In the genomic region with DNA sequence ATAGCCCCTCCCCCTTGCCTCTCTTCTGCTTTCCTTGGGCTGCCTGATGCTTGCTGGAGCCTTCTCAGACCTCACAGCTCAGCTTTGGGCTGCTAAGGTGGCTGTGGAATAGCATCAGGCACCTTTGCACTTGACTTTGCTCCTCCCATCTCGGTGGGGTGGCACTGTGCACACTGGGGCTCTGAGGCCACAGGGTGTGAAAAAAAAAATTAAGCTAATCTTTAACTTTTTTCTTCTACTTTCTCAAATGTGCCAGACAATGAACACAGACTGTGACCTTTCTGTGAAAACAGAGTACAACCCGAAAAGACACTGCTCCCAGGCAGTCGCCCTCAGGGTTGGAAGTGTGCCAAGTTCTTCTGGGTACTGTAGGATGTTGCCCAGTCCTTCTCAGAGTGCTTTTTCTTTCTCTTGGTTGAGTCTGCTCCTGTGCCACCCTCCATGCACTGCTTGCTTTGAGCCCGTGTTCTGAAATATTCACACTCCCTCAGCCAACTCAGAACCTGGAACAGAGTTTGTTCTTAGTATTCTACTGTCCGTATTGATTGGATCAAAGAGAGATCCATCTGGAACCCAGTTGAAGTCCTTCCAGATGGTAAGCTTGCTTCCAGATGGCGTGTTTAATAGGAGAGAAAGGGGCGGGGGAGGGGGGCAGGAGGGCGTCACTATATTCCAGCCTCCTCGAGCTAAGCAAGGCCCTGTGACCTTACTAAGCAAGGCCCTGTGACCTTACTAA, we compare ENCODE assay signal across 9 mouse cellular contexts. TPM values are rescaled to one million over a fixed set of nuclear protein-coding genes. Genes with fewer than 3 reads are reported as not detected.
DNase-seq lines count a peak whose midpoint lies in the region; ATAC-seq lines count a peak whose summit lies in the region.
"Had no signal": no experiment of that assay in that cellular context is flagged by ENCODE, and none has a peak within 500 bp of the region (broad histone marks: within the 10 kb centered on the region; RNA-seq: fewer than 3 reads in every experiment).

No protein-coding gene starts in this region.

- H3K27ac ChIP-seq in forebrain, embryonic 10.5 days: peak overlapping the region; percentile 58
- H3K27ac ChIP-seq in forebrain, embryonic 16.5 days (ENCODE audit: low read length): no peak overlapping the region
- H3K27ac ChIP-seq: limb, embryonic 13.5 days had no signal

- H3K4me2 ChIP-seq in forebrain, embryonic 16.5 days (ENCODE audit: low read length): no peak overlapping the region
- H3K4me2 ChIP-seq: limb, embryonic 13.5 days had no signal

- intact Hi-C loops in heart, postnatal 14 days (cut with DNase I): no loop called here

- no peak for DNase-seq in forebrain, embryonic 10.5 days (ENCODE audit: extremely low spot score, low spot score)
- peak; percentile 36 for DNase-seq in ES-CJ7 (ENCODE audit: low read depth, low spot score)
- DNase-seq in embryo, embryonic 9.5 days (ENCODE audit: extremely low spot score): peak; percentile 29
- peak; percentile 45 to 53 for DNase-seq in layer of hippocampus, adult 8-10 months (ENCODE audit: low spot score in 2 of 2)
- no peak for DNase-seq in thymus, postnatal 0 days (ENCODE audit: low spot score)
- no peak for DNase-seq in spleen, postnatal 10 days (ENCODE audit: low spot score in 2 of 2)
- DNase-seq in heart, postnatal 14 days: no peak

- no peaks in the 10 kb centered on the region for H3K27me3 ChIP-seq in forebrain, embryonic 10.5 days (ENCODE audit: poor library complexity, severe bottlenecking)
- H3K27me3 ChIP-seq in forebrain, embryonic 16.5 days (replicated peaks; ENCODE audit: control insufficient read depth, insufficient read depth, low read length): no peaks in the 10 kb centered on the region
- H3K27me3 ChIP-seq: limb, embryonic 13.5 days had no signal

- 53% methylated on average over 9 of the region's 9 CpGs for WGBS in forebrain, embryonic 10.5 days
- 24% methylated on average over 9 of the region's 9 CpGs for WGBS in forebrain, embryonic 16.5 days

- no peaks in the 10 kb centered on the region for H3K36me3 ChIP-seq in forebrain, embryonic 10.5 days (replicated peaks)
- no peaks in the 10 kb centered on the region for H3K36me3 ChIP-seq in forebrain, embryonic 16.5 days (ENCODE audit: control insufficient read depth, insufficient read depth)
- H3K36me3 ChIP-seq: limb, embryonic 13.5 days had no signal

- H3K4me3 ChIP-seq in forebrain, embryonic 10.5 days: no peak overlapping the region
- H3K4me3 ChIP-seq in forebrain, embryonic 16.5 days (replicated peaks; ENCODE audit: low read length): no peak overlapping the region
- H3K4me3 ChIP-seq: limb, embryonic 13.5 days had no signal

- ATAC-seq in forebrain, embryonic 16.5 days: no peak

- no peaks in the 10 kb centered on the region for H3K9me3 ChIP-seq in forebrain, embryonic 10.5 days
- no peaks in the 10 kb centered on the region for H3K9me3 ChIP-seq in forebrain, embryonic 16.5 days (ENCODE audit: control insufficient read depth, low read length)
- H3K9me3 ChIP-seq: limb, embryonic 13.5 days had no signal

- H3K4me1 ChIP-seq in forebrain, embryonic 10.5 days: peaks cover 36% of the 10 kb centered on the region
- H3K4me1 ChIP-seq in forebrain, embryonic 16.5 days (replicated peaks; ENCODE audit: control insufficient read depth, insufficient read depth, low read length): peaks cover 21% of the 10 kb centered on the region

- H3K9ac ChIP-seq in forebrain, embryonic 16.5 days (replicated peaks; ENCODE audit: low read depth, low read length): no peak overlapping the region
- H3K9ac ChIP-seq: limb, embryonic 13.5 days had no signal

RNA-seq across cellular contexts. Expression of a gene that starts 54.8 kb away (rescaled TPM):
- polyA plus RNA-seq in forebrain, embryonic 10.5 days (2016; fragmentation: Nextera tagmentation; extraction: Ambion mirVana): 1.6 and 2.2 TPM in 2 replicates
- polyA plus RNA-seq in forebrain, embryonic 16.5 days (2015; fragmentation: Nextera tagmentation; extraction: Ambion mirVana): 12.1 and 15.3 TPM in 2 replicates
- total RNA-seq in layer of hippocampus, adult 8-10 months (2022): 100 to 1,000 TPM; 123 to 159 (median 132) TPM
- polyA plus RNA-seq in thymus, postnatal 0 days (2015; fragmentation: Nextera tagmentation; extraction: Ambion mirVana): 3.8 and 6.3 TPM in 2 replicates
- 10 to 100 TPM; 43.3 to 46.1 TPM for total RNA-seq in heart, postnatal 14 days (2021)

Comparison
In these comparisons a context has a peak if more than half of its experiments do, and no peak if none do; other contexts are left out.
1. DNase-seq: peak in ES-CJ7 (single experiment), embryo, embryonic 9.5 days (single experiment) and layer of hippocampus, adult 8-10 months (2 of 2); none in forebrain, embryonic 10.5 days (single experiment), thymus, postnatal 0 days (single experiment), spleen, postnatal 10 days (0 of 2) and heart, postnatal 14 days (0 of 2).